Mouse (Mus musculus) ES-E14 (cell line): ENCODE data around the gene Zbtb20. TPM values are rescaled to one million over a fixed set of nuclear protein-coding genes. Genes with fewer than 3 reads are reported as not detected.

Experiments used
- DNase-seq: peaks from one replicate; pipeline ENCODE4 v3.0.0-alpha.2; 2013; ENCODE audit warnings: low read depth, low spot score
- H3K27ac ChIP-seq: 2 replicates; pipeline ENCODE4 v1.5.1; 2012; ENCODE audit warnings: low read depth, mild to moderate bottlenecking, low read length, moderate library complexity, mixed read lengths; ENCODE audit not compliant: poor library complexity, insufficient read depth, severe bottlenecking
- H3K36me3 ChIP-seq: 2 replicates; pipeline ENCODE4 v1.6.1; 2012; ENCODE audit warnings: mild to moderate bottlenecking, low read length, moderate library complexity, mixed read lengths; ENCODE audit not compliant: control insufficient read depth, poor library complexity, insufficient read depth, severe bottlenecking
- H3K4me1 ChIP-seq, 2 experiments: fragments of 150-350 bp in 1 of 2; sonication (generic) in 1 of 2; 2 replicates each; pipeline ENCODE4 v1.6.1; 2012; ENCODE audit warnings: low read length in 2 of 2, mild to moderate bottlenecking in 1 of 2, mixed read lengths in 1 of 2; ENCODE audit not compliant: control insufficient read depth in 2 of 2, insufficient read depth in 2 of 2, poor library complexity in 1 of 2
- H3K4me3 ChIP-seq, 2 experiments: fragments of 150-350 bp in 1 of 2; sonication (generic) in 1 of 2; 2 replicates each; pipeline ENCODE4 v1.5.1; 2012; ENCODE audit warnings: low read length in 2 of 2, low read depth in 1 of 2, mild to moderate bottlenecking in 1 of 2, mixed read lengths in 1 of 2; ENCODE audit not compliant: insufficient read depth in 1 of 2, poor library complexity in 1 of 2, severe bottlenecking in 1 of 2
- H3K9ac ChIP-seq: 2 replicates; pipeline ENCODE4 v1.6.1; 2012; ENCODE audit warnings: low read depth, mild to moderate bottlenecking, low read length, mixed read lengths; ENCODE audit not compliant: poor library complexity, insufficient read depth, severe bottlenecking
- H3K9me3 ChIP-seq: fragments of 150-350 bp; sonication (generic); 2 replicates; pipeline ENCODE4 v1.6.1; 2012; ENCODE audit warnings: low read depth, mild to moderate bottlenecking, low read length; ENCODE audit not compliant: control insufficient read depth, insufficient read depth
- CHD2 ChIP-seq: IDR thresholded peaks from 2 replicates; pipeline ENCODE4 v1.6.1; 2014; ENCODE audit warnings: mild to moderate bottlenecking, low read depth, low read length, inconsistent platforms
- HCFC1 ChIP-seq: IDR thresholded peaks from 2 replicates; pipeline ENCODE4 v1.6.1; 2012; ENCODE audit warnings: low read length, inconsistent platforms, borderline replicate concordance; ENCODE audit not compliant: insufficient read depth
- MAFK ChIP-seq: IDR thresholded peaks from 2 replicates; pipeline ENCODE4 v1.6.1; 2014; ENCODE audit warnings: mild to moderate bottlenecking, low read depth, low read length, inconsistent platforms; ENCODE audit not compliant: insufficient read depth
- ZC3H11A ChIP-seq: IDR thresholded peaks from 2 replicates; pipeline ENCODE4 v1.6.1; 2012; ENCODE audit warnings: low read depth, mild to moderate bottlenecking, inconsistent platforms, low read length, borderline replicate concordance
- ZNF384 ChIP-seq: IDR thresholded peaks from 2 replicates; pipeline ENCODE4 v1.6.1; 2012; ENCODE audit warnings: low read depth, low read length, inconsistent platforms
- in situ Hi-C, 2 experiments: fragments of 600-800 bp; cut with MboI; formaldehyde crosslinking; loops; one replicate each; pipeline ENCODE4 v1.15.1; 2025; ENCODE audit warnings: low sequenced_read_pairs in 2 of 2, inconsistent platforms in 1 of 2; ENCODE audit not compliant: unreplicated experiment in 2 of 2
- total RNA-seq: library from RNA; depleted of rRNA; stranded (reverse); fragments of 300-350 nt; gene quantifications from 2 replicates; pipeline ENCODE4 v1.2.3, GENCODE M21; 2012

Zbtb20 gene
- total RNA-seq, 1 experiment, result 4.0 TPM

DNA sequence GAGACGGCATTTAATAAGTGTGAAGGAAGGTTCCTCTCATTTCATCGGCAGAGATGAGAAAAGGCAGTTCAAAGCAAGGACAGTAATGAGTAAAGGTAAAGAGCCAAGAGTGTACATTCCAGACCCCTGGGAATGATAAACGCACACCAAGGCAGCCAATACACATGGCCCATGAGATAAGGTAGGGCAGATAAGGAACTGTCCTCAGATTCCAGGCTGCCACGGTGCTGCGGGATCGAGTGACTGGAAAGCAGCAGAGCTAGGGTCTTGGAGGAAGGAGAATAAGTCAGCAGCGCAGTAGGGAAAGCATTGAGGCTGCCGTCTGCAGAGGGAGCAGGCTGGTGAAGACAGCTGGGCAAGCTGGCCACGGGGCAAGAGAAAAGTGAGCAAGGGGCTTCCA is 699.8 kb downstream of the Zbtb20 start:
- peaks cover 13 to 18% of the 10 kb centered on the region in 2 experiments for H3K4me1 ChIP-seq
- no peak overlapping the region for H3K4me3 ChIP-seq
- TF ChIP-seq ZNF384, result no peak
- TF ChIP-seq ZC3H11A, result no peak
- TF ChIP-seq CHD2, result no peak
- TF ChIP-seq MAFK, result no peak
- no peak for TF ChIP-seq HCFC1
- no peak for DNase-seq
- in situ Hi-C loops, result no loop called here
- no peaks in the 10 kb centered on the region for H3K36me3 ChIP-seq
- H3K9me3 ChIP-seq, result no peaks in the 10 kb centered on the region
- no peak overlapping the region for H3K27ac ChIP-seq
- H3K9ac ChIP-seq, result no peak overlapping the region

DNA sequence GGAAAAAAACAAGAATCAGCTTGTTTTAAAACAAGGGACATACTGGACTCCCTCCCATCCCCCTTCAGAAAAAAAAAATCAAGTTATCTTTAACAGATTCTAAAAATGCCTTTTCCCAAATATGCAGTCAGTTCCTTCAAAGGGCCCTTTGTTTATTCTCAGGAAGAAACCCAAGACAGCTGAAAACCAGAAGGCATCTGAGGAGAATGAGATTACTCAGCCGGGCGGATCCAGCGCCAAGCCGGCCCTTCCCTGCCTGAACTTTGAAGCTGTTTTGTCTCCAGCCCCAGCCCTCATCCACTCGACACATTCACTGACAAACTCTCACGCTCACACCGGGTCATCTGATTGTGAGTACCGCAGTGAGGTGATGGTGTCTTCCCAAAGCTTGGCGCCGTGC is 701.7 kb downstream of the Zbtb20 start:
- Histone ChIP-seq H3K9ac (no peak overlapping the region), H3K4me1 (peaks cover 13 to 18% of the 10 kb centered on the region in 2 experiments), H3K4me3 (no peak overlapping the region), H3K36me3 (no peaks in the 10 kb centered on the region), H3K9me3 (no peaks in the 10 kb centered on the region), H3K27ac (no peak overlapping the region)
- in situ Hi-C loops, result no loop called here
- no peak for TF ChIP-seq ZNF384
- TF ChIP-seq ZC3H11A, result no peak
- TF ChIP-seq MAFK, result no peak
- no peak for TF ChIP-seq CHD2
- no peak for TF ChIP-seq HCFC1
- DNase-seq, result no peak

DNA sequence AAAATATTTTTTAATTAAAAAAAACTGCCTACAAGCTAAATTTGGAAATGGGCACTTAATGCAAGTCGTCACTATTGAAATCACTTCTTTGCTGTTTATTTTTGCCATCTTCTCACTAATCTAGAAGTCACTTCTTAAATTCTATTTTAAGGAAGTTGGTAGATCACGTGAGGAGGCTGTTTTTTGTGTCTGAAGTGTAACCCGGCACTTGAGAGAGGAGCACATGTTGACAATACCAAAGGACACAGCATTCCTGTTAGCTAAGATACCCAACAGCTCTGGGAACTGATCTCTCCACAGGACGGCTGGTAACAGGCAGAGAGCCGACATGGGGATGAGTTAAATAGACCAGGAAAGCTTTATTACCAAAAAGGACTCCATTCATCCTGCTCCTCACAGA is 702.7 kb downstream of the Zbtb20 start:
- in situ Hi-C loops, result no loop called here
- no peaks in the 10 kb centered on the region for H3K36me3 ChIP-seq
- peaks cover 13% of the 10 kb centered on the region in 2 experiments for H3K4me1 ChIP-seq
- no peak for TF ChIP-seq CHD2
- no peak for TF ChIP-seq HCFC1
- TF ChIP-seq ZNF384, result no peak
- TF ChIP-seq MAFK, result no peak
- TF ChIP-seq ZC3H11A, result no peak
- H3K9me3 ChIP-seq, result no peaks in the 10 kb centered on the region
- no peak overlapping the region for H3K9ac ChIP-seq
- no peak for DNase-seq
- no peak overlapping the region for H3K27ac ChIP-seq
- no peak overlapping the region for H3K4me3 ChIP-seq

DNA sequence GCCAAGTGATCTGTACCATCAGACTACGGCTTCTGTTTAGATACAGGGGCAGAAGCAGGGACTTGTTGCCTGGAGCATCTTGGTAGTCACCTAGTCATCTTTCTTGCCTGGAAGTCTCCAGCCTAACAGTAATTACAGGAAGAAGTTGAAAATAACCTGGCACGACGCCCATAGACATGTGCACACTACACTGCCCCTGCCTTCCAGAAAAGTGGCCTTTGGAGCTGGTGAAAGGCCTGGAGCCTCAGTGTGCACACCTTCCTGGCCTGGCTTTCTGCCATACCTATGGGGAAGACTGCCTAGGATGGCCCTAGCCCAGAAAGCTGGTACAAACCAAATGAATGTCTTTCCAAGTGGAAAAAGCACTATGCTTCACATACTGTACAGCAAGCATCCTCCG is 703.4 kb downstream of the Zbtb20 start:
- H3K4me3 ChIP-seq, result no peak overlapping the region
- in situ Hi-C loops, result no loop called here
- no peak overlapping the region for H3K27ac ChIP-seq
- no peaks in the 10 kb centered on the region for H3K9me3 ChIP-seq
- no peak overlapping the region for H3K9ac ChIP-seq
- TF ChIP-seq HCFC1 (no peak), ZNF384 (no peak), MAFK (no peak), CHD2 (no peak), ZC3H11A (no peak)
- DNase-seq, result no peak
- no peaks in the 10 kb centered on the region for H3K36me3 ChIP-seq
- peaks cover 13% of the 10 kb centered on the region in 2 experiments for H3K4me1 ChIP-seq

DNA sequence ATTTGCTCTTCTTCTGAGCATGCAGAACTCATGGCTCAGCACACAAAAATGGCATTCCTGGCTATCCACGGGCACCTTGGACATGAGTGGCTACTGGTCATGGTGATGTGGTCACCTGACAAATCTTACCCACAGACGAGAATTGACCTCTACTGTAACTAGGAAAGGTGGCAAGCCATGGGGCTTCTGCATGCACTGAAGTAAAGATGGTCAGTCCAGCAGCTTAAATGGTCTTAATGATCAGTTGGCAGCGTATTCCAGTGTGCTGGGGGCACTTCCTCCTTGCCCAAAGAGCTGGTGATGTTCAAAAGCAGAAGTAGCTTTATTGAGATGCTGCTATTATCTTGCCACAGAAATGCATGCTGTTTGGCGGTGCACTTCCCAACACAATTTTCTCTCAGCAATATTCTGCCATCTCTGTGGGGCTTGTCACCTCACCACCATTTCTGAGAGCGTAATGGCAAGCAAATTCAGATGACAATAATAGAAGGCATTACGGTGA is 704.7 kb downstream of the Zbtb20 start:
- Histone ChIP-seq H3K9me3 (no peaks in the 10 kb centered on the region), H3K4me3 (no peak overlapping the region), H3K27ac (no peak overlapping the region), H3K4me1 (peaks cover 2 to 5% of the 10 kb centered on the region in 2 experiments; a peak in 3 of 4 replicates), H3K36me3 (no peaks in the 10 kb centered on the region), H3K9ac (no peak overlapping the region)
- DNase-seq, result no peak
- TF ChIP-seq CHD2 (no peak), HCFC1 (no peak), ZNF384 (no peak), MAFK (no peak), ZC3H11A (no peak)
- in situ Hi-C loops, result no loop called here
